Mouse (Mus musculus): Measurements from ENCODE around the gene Rps6.
A peak's percentile ranks its signal among the peaks of the same experiment; 100 is the strongest.
"Not testable (repeated sequence)": the region's sequence is repeated elsewhere in the genome, so short reads cannot be mapped to it uniquely, and the experiment has no call there.

The Rps6 gene

GRCm38 (mm10) chr4:86852018-86852417, 5.2 kb downstream of the Rps6 start:
- peak; percentile 18 for DNase-seq (ENCODE audit: low read depth)

GRCm38 (mm10) chr4:86851331-86851730, 5.9 kb downstream of the Rps6 start:
- DNase-seq (ENCODE audit: low read depth): no peak

- no peak for DNase-seq (ENCODE audit: low read depth)
Measured at GRCm38 (mm10) chr4:86847246-86847645, 10.0 kb downstream of the Rps6 start.

- DNase-seq (ENCODE audit: low read depth): no peak
Measured at GRCm38 (mm10) chr4:86845384-86845783, 11.8 kb downstream of the Rps6 start.

GRCm38 (mm10) chr4:86841141-86841540, 16.1 kb downstream of the Rps6 start:
- not testable (repeated sequence) for DNase-seq (ENCODE audit: low read depth)

GRCm38 (mm10) chr4:86831896-86832295, 25.3 kb downstream of the Rps6 start:
- no peak for DNase-seq (ENCODE audit: low read depth)

GRCm38 (mm10) chr4:86825143-86825542, 32.1 kb downstream of the Rps6 start:
- no peak for DNase-seq (ENCODE audit: low read depth)

GRCm38 (mm10) chr4:86823169-86823568, 34.0 kb downstream of the Rps6 start:
- peak; percentile 75 for DNase-seq (ENCODE audit: low read depth)

- DNase-seq (ENCODE audit: low read depth): no peak
Measured at GRCm38 (mm10) chr4:86814850-86815249, 42.4 kb downstream of the Rps6 start.

- peak; percentile 24 for DNase-seq (ENCODE audit: low read depth)
Measured at GRCm38 (mm10) chr4:86810604-86811003, 46.6 kb downstream of the Rps6 start.
